Mouse (Mus musculus) midbrain, embryonic 16.5 days (tissue): ENCODE data around the gene Pls1. TPM values are rescaled to one million over a fixed set of nuclear protein-coding genes. Genes with fewer than 3 reads are reported as not detected.

Experiments used
- ATAC-seq: fragments of 200-750 bp; cut with Nextera tagmentation; 2 replicates; pipeline ENCODE4 v1.8.0; 2017; ENCODE audit warnings: moderate TSS enrichment
- H3K27ac ChIP-seq: fragments of 300-500 bp; sonication (generic); 2 replicates; pipeline ENCODE4 v1.5.1; 2014; ENCODE audit warnings: mild to moderate bottlenecking, low read length, mixed read lengths
- H3K27me3 ChIP-seq: fragments of 300-500 bp; sonication (generic); 2 replicates; pipeline ENCODE4 v1.6.1; 2014; ENCODE audit warnings: low read depth, low read length, mixed read lengths; ENCODE audit not compliant: control insufficient read depth, insufficient read depth
- H3K36me3 ChIP-seq: fragments of 300-500 bp; sonication (generic); 2 replicates; pipeline ENCODE4 v1.6.1; 2014; ENCODE audit warnings: mild to moderate bottlenecking, low read length, moderate library complexity, mixed read lengths; ENCODE audit not compliant: control insufficient read depth, insufficient read depth
- H3K4me1 ChIP-seq: fragments of 300-500 bp; sonication (generic); 2 replicates; pipeline ENCODE4 v1.6.1; 2014; ENCODE audit warnings: mild to moderate bottlenecking, low read length, mixed read lengths; ENCODE audit not compliant: control insufficient read depth, insufficient read depth
- H3K4me2 ChIP-seq: fragments of 300-500 bp; sonication (generic); 2 replicates; pipeline ENCODE4 v1.6.1; 2014; ENCODE audit warnings: mild to moderate bottlenecking, low read length, mixed read lengths
- H3K4me3 ChIP-seq: fragments of 300-500 bp; sonication (generic); 2 replicates; pipeline ENCODE4 v1.5.1; 2014; ENCODE audit warnings: low read depth, mild to moderate bottlenecking, low read length, moderate library complexity, mixed read lengths
- H3K9ac ChIP-seq: fragments of 300-500 bp; sonication (generic); 2 replicates; pipeline ENCODE4 v1.6.1; 2014; ENCODE audit warnings: low read depth, low read length, mixed read lengths
- H3K9me3 ChIP-seq: fragments of 300-500 bp; sonication (generic); replicated peaks from 2 replicates; pipeline ENCODE4 v1.6.1; 2014; ENCODE audit warnings: mild to moderate bottlenecking, low read length, mixed read lengths; ENCODE audit not compliant: control insufficient read depth, poor library complexity, severe bottlenecking
- WGBS: fragments of 180-500 bp; shearing (Covaris S2); extraction: QIAGEN DNeasy Blood & Tissue Kit; methylation state at CpG from one replicate; pipeline ENCODE4 v1.1.7; 2014; 5-methylcytosine and 5-hydroxymethylcytosine counted together
- polyA plus RNA-seq: library from polyadenylated mRNA; unstranded; fragments of >200 nt; fragmentation: Nextera tagmentation; extraction: Ambion mirVana; gene quantifications from 2 replicates; pipeline ENCODE4 v1.2.1, GENCODE M21; 2015

The Pls1 gene
- polyA plus RNA-seq, 1 experiment from 2014 or later: 2.9 TPM

DNA sequence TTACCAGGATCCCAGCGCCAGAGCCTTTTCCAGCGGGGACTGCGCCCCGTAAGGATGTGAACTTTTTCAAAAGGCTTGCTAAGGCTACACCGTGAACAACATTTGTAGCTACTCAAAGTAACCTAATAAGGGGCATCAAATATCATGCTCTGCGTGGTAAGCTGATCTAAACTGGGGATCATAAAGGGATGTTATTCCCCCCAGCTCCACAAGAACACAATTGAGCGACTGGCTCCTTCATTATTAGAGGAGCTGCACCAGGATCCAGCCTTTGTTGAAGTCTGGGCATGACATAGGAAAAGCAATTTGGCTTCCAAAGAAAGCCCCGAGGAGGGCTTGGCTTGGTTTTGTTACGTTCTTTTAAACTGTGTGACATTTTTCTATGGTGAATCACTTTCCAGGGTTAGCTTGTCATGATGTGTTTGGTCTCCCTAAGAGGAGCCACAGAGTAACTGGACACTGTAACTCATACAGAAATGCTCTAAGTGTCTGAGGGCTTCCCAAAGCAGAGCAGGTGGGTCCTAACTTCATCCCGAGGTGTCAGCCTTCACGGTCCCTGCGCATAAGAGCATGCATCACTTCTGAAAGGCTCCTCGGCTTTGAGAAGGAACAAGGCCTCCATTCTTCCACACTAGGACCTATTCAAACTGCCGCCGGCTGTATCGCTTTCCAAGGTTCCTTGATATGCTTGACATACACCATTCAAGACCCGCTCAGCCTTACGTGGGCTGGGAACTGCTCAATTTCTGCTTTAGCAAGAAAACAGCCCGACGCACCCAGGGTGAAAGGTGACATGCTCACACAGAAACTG lies 31.2 kb downstream of the Pls1 start:
- H3K9me3 ChIP-seq: no peaks in the 10 kb centered on the region
- no peak overlapping the region for H3K9ac ChIP-seq
- H3K27ac ChIP-seq: no peak overlapping the region
- no peaks in the 10 kb centered on the region for H3K36me3 ChIP-seq
- no peaks in the 10 kb centered on the region for H3K4me1 ChIP-seq
- 27% methylated on average over 20 of the region's 20 CpGs for WGBS
- no peaks in the 10 kb centered on the region for H3K27me3 ChIP-seq
- H3K4me3 ChIP-seq: no peak overlapping the region
- H3K4me2 ChIP-seq: no peak overlapping the region; the same call in 1 of the 2 replicates
- ATAC-seq: peak; percentile 71

DNA sequence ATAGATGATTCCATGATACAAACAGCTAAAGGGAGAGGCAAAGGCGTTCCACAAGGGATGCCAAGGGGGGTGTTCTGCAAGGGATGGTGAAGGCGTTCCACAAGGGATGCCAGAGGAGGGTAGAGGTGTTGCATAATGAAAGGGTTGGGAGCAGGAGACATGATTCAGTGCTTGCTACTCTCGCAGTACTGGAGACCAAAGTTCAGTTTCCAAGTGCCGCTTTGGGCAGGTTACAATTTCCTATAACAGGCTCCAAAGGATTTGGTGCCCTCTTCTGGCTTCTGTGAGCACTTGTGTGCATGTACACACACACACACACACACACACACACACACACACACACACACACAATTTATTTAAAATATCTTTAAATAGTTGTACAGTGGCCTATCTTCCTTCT lies 33.3 kb downstream of the Pls1 start:
- no peak overlapping the region for H3K9ac ChIP-seq
- H3K4me3 ChIP-seq: no peak overlapping the region
- H3K9me3 ChIP-seq: no peaks in the 10 kb centered on the region
- H3K27ac ChIP-seq: no peak overlapping the region
- ATAC-seq: no peak
- 98% methylated on average over 4 of the region's 4 CpGs for WGBS
- no peaks in the 10 kb centered on the region for H3K36me3 ChIP-seq
- H3K4me1 ChIP-seq: no peaks in the 10 kb centered on the region
- H3K27me3 ChIP-seq: no peaks in the 10 kb centered on the region
- H3K4me2 ChIP-seq: no peak overlapping the region

DNA sequence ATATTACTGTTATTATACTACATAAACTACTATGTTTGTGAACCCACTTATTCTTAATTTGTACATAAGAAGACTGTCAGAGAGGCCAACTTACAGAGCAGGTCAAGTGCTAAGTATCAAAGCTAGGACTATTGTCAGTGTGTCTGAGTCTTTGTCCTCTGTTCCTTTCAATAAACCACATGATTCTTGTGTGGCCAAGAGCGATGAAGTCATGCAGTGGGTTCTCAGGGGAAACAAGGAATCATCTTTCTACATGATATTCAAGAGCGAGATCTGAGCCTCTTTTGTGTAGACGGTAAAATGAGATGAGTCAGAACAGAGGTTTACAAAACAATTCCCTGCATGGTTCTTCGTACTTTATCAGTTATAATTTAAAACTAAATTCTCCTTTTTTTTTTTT lies 35.5 kb downstream of the Pls1 start:
- no peak overlapping the region for H3K27ac ChIP-seq
- no peaks in the 10 kb centered on the region for H3K27me3 ChIP-seq
- no peaks in the 10 kb centered on the region for H3K4me1 ChIP-seq
- H3K36me3 ChIP-seq: no peaks in the 10 kb centered on the region
- no peak overlapping the region for H3K4me2 ChIP-seq
- ATAC-seq: no peak
- no peak overlapping the region for H3K4me3 ChIP-seq
- H3K9ac ChIP-seq: no peak overlapping the region
- H3K9me3 ChIP-seq: no peaks in the 10 kb centered on the region
- WGBS: 72% methylated on average over 4 of the region's 4 CpGs

GRCm38 (mm10) chr9:95805449-95805848 lies 39.7 kb downstream of the Pls1 start:
- ATAC-seq: no peak
- WGBS: 84% methylated on average over 12 of the region's 12 CpGs
- no peaks in the 10 kb centered on the region for H3K36me3 ChIP-seq

DNA sequence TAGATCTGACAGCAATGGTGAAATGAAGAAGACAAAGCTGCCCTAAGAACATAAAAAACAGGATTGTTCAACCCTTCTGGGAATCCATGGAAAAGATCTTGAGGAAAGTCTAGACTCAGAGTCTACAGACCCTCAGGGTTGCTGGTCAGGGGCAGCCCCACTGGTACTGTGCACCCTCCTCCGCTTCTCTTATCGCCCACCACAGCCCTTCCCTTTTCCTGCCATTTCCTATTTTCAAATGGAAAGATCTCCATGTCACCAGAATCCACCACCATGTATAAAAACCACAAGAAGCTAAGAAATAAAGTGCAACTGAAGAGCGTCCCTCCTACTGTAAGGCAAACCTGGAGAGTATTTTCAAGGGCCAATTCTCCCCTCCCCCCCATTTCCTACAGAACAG lies 41.3 kb downstream of the Pls1 start:
- Histone ChIP-seq H3K36me3 (no peaks in the 10 kb centered on the region), H3K4me2 (no peak overlapping the region), H3K4me3 (no peak overlapping the region), H3K4me1 (no peaks in the 10 kb centered on the region), H3K27ac (no peak overlapping the region), H3K9me3 (no peaks in the 10 kb centered on the region), H3K27me3 (no peaks in the 10 kb centered on the region), H3K9ac (no peak overlapping the region)
- ATAC-seq: no peak
- WGBS: 90% methylated on average over 3 of the region's 3 CpGs

More at GRCm38 (mm10) chr9:95805449-95805848, 39.7 kb downstream of the Pls1 start:
- Histone ChIP-seq H3K27ac (no peak overlapping the region), H3K4me3 (no peak overlapping the region), H3K4me1 (no peaks in the 10 kb centered on the region), H3K9ac (no peak overlapping the region), H3K4me2 (no peak overlapping the region), H3K9me3 (no peaks in the 10 kb centered on the region), H3K27me3 (no peaks in the 10 kb centered on the region)

DNA sequence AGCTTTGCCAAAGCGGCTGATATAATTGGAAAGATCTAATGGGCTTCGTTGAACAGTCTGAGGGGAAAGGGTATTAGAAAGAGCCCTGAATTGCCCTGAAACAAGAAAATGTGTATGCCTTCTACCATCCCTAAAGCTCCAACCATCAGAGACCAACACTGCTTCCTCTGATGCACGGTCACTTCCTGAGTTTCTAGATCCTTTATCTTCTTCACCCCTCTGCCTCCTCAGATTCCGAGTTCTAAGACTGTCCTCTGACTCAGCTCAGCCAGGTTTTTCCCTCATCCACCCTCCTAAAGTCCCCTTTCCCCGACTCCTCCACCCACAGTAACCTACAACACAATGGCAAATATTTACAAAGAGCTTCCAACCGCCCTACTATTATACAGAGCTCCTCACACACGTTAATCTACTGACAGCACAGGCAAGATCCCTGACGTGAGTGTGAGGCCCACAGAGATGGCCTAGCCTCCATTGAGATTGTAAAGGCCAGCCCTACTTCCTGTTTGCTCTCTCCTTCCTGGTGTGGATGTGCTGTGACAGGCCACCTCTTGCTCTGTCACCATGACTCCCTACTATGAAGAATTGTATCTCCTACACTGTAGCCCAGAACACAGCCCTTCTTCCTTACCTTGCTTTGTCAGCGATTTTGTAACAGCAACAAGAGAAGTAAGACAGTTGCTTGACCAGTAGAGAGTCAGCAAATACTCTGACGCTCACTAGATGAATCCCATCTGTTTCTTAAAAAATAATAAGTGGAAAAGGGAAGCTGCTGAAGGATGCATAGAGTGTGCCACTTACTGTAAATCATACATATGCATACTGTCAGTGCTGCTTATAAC lies 43.3 kb downstream of the Pls1 start:
- Histone ChIP-seq H3K4me3 (no peak overlapping the region), H3K27me3 (no peaks in the 10 kb centered on the region), H3K4me2 (no peak overlapping the region), H3K4me1 (no peaks in the 10 kb centered on the region), H3K9me3 (no peaks in the 10 kb centered on the region), H3K36me3 (no peaks in the 10 kb centered on the region), H3K27ac (no peak overlapping the region), H3K9ac (no peak overlapping the region)
- no peak for ATAC-seq
- WGBS: 65% methylated on average over 10 of the region's 10 CpGs

DNA sequence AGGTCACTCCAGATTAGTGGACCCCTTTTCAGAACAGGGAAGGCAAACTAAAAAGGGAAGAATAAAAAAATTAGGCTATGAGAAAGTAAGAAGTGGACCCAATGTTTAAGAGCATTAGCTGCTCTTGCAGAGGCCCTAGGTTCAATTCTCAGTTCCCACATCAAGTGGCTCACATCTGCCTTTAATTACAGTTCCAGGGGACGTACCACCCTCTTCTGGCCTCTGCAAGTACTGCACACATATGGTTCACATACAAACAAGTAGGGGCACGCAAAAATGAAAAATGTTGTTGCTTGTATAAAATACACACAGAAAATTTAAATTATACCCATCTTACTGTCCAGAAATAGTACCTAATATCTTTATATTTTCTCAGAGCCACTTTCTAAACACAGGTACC lies 48.8 kb downstream of the Pls1 start:
- Histone ChIP-seq H3K27me3 (no peaks in the 10 kb centered on the region), H3K4me3 (no peak overlapping the region), H3K36me3 (no peaks in the 10 kb centered on the region), H3K4me2 (no peak overlapping the region), H3K9me3 (no peaks in the 10 kb centered on the region), H3K9ac (no peak overlapping the region), H3K27ac (no peak overlapping the region), H3K4me1 (no peaks in the 10 kb centered on the region)
- WGBS: 74% methylated on average over 2 of the region's 2 CpGs
- no peak for ATAC-seq

- WGBS: 25% methylated on average over 5 of the region's 5 CpGs
- Histone ChIP-seq H3K27me3 (no peaks in the 10 kb centered on the region), H3K9ac (no peak overlapping the region), H3K4me1 (no peaks in the 10 kb centered on the region), H3K36me3 (no peaks in the 10 kb centered on the region), H3K4me2 (no peak overlapping the region), H3K4me3 (no peak overlapping the region), H3K27ac (no peak overlapping the region), H3K9me3 (no peaks in the 10 kb centered on the region)
- ATAC-seq: no peak
Observed at GRCm38 (mm10) chr9:95795844-95796243, 49.3 kb downstream of the Pls1 start.
